Mouse (Mus musculus): ENCODE measurements around the gene Agap3.

Agap3 gene

GRCm38 (mm10) chr5:24428596-24428995 lies 23.4 kb upstream of the Agap3 start:
- no peak for DNase-seq (ENCODE audit: extremely low read depth, low read depth)

GRCm38 (mm10) chr5:24433993-24434392 lies 18.0 kb upstream of the Agap3 start:
- DNase-seq (ENCODE audit: extremely low read depth, low read depth) = no peak

- no peak for DNase-seq (ENCODE audit: extremely low read depth, low read depth)
Observed at GRCm38 (mm10) chr5:24441187-24441586, 10.8 kb upstream of the Agap3 start.

GRCm38 (mm10) chr5:24442029-24442428 lies 9.9 kb upstream of the Agap3 start:
- no peak for DNase-seq (ENCODE audit: extremely low read depth, low read depth)

GRCm38 (mm10) chr5:24443204-24443603 lies 8.8 kb upstream of the Agap3 start:
- no peak for DNase-seq (ENCODE audit: extremely low read depth, low read depth)

GRCm38 (mm10) chr5:24443927-24444326 lies 8.1 kb upstream of the Agap3 start:
- DNase-seq (ENCODE audit: extremely low read depth, low read depth) = no peak

- no peak for DNase-seq (ENCODE audit: extremely low read depth, low read depth)
Observed at GRCm38 (mm10) chr5:24444746-24445427, 7.1 kb upstream of the Agap3 start, which contains the start of gene Fastk. Fastk (minus strand) TSS chr5:24445287.

GRCm38 (mm10) chr5:24445428-24446080 lies 6.4 kb upstream of the Agap3 start:
- DNase-seq (ENCODE audit: extremely low read depth, low read depth) = no peak

GRCm38 (mm10) chr5:24446630-24447029 lies 5.3 kb upstream of the Agap3 start:
- DNase-seq (ENCODE audit: extremely low read depth, low read depth) = no peak

- DNase-seq (ENCODE audit: extremely low read depth, low read depth) = peak; percentile 88
Observed at GRCm38 (mm10) chr5:24447624-24448298, 4.2 kb upstream of the Agap3 start, which contains the start of gene Tmub1. Tmub1 (minus strand) TSS chr5:24447854.

- peak; percentile 81 for DNase-seq (ENCODE audit: extremely low read depth, low read depth)
Observed at GRCm38 (mm10) chr5:24451264-24452029, 530 bp upstream of the Agap3 start.

- no peak for DNase-seq (ENCODE audit: extremely low read depth, low read depth)
Observed at GRCm38 (mm10) chr5:24452691-24453233, 785 bp downstream of the Agap3 start.

GRCm38 (mm10) chr5:24453283-24453984 lies 1.5 kb downstream of the Agap3 start:
- DNase-seq (ENCODE audit: extremely low read depth, low read depth) = no peak

GRCm38 (mm10) chr5:24453985-24454303 lies 2.0 kb downstream of the Agap3 start:
- no peak for DNase-seq (ENCODE audit: extremely low read depth, low read depth)

- no peak for DNase-seq (ENCODE audit: extremely low read depth, low read depth)
Observed at GRCm38 (mm10) chr5:24455076-24455475, 3.1 kb downstream of the Agap3 start.

- no peak for DNase-seq (ENCODE audit: extremely low read depth, low read depth)
Observed at GRCm38 (mm10) chr5:24455613-24456012, 3.6 kb downstream of the Agap3 start.

- DNase-seq (ENCODE audit: extremely low read depth, low read depth) = no peak
Observed at GRCm38 (mm10) chr5:24466762-24467161, 14.8 kb downstream of the Agap3 start.

GRCm38 (mm10) chr5:24470600-24470999 lies 18.6 kb downstream of the Agap3 start:
- DNase-seq (ENCODE audit: extremely low read depth, low read depth) = no peak

GRCm38 (mm10) chr5:24472884-24473619 lies 21.1 kb downstream of the Agap3 start:
- DNase-seq (ENCODE audit: extremely low read depth, low read depth) = no peak
